ENCODE assay signal across 19 mouse cellular contexts in the genomic region with DNA sequence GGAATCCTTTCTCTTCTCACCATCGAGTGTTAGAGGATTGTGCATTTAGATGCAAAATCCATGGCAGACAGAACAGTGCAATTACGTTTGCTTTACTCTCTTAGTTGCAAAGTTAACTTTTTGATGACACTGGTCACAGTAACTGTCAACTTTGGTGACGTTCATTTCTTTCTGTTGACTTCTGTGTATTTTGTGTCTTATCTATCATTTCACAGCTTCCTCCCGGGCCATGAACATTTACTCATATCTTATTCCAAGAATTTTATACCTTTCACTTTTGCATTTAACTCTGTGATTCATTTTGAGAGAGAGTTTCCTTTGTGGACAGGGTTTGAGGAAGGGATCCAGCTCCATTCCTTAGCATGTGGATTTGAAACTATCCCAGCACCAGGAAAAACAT. TPM values are rescaled to one million over a fixed set of nuclear protein-coding genes. Genes with fewer than 3 reads are reported as not detected.
"Had no signal": no experiment of that assay in that cellular context is flagged by ENCODE, and none has a peak within 500 bp of the region (broad histone marks: within the 10 kb centered on the region; RNA-seq: fewer than 3 reads in every experiment).

No protein-coding gene starts in this region.

- H3K27ac ChIP-seq: limb, embryonic 13.5 days; liver, embryonic 15.5 days; macrophage; stomach, postnatal 0 days had no signal

- H3K4me3 ChIP-seq: limb, embryonic 10.5 days; limb, embryonic 13.5 days; liver, embryonic 15.5 days had no signal

- H3K4me2 ChIP-seq: limb, embryonic 13.5 days; liver, embryonic 15.5 days; midbrain, embryonic 11.5 days had no signal

- H3K9me3 ChIP-seq: limb, embryonic 10.5 days; limb, embryonic 13.5 days; liver, embryonic 15.5 days; megakaryocyte, embryonic 14.5 days had no signal

- H3K9ac ChIP-seq: limb, embryonic 13.5 days; liver, embryonic 15.5 days had no signal

- H3K27me3 ChIP-seq: limb, embryonic 13.5 days; liver, embryonic 15.5 days had no signal

- DNase-seq: kidney, adult 11 months; kidney, adult 9 months; kidney, postnatal 14 days; kidney, postnatal 4 days; lung, adult 2 months; midbrain, embryonic 14.5 days; right cerebral cortex, adult 18-20 months; right cerebral cortex, postnatal 14 days; right cerebral cortex, postnatal 4 days; thymus, adult 2 months; thymus, postnatal 25 days had no signal

RNA-seq across cellular contexts. Expression of a gene that starts 43.0 kb away (rescaled TPM):
- total RNA-seq: liver, adult 2 months had no signal
